Mouse (Mus musculus) hindlimb bud, embryonic 11.5 days (tissue): ENCODE results near the gene Eif4e2.

Experiments used
- DNase-seq: peaks from one replicate; pipeline ENCODE4 v3.0.0-alpha.2; 2012; ENCODE audit warnings: low read depth, low spot score; ENCODE audit errors: extremely low spot score

The Eif4e2 gene

DNA sequence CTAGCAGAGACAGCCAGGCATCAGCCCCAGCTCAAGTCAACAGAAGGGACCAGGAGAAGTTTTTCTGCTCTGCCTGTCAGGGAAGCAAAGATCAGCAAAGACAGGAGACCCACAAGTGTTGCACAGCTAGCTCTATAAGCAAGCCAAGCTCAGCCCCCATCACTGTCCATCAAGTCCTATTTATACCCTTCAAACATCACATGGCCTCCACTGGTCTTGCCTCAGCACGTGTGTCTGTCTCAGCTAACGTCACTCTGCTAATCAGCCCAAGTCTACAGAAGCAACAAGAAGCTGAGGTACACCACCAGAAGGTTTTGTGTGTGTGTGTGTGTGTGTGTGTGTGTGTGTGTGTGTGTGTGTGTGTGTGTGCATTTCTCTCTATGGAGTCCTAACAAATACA, 12.9 kb upstream of the Eif4e2 start:
- no peak for DNase-seq

- no peak for DNase-seq
These were observed 11.9 kb upstream of the Eif4e2 start for GRCm38 (mm10) chr1:87201848-87202247.

- no peak for DNase-seq
These were observed 9.9 kb upstream of the Eif4e2 start for GRCm38 (mm10) chr1:87203779-87204178.

DNA sequence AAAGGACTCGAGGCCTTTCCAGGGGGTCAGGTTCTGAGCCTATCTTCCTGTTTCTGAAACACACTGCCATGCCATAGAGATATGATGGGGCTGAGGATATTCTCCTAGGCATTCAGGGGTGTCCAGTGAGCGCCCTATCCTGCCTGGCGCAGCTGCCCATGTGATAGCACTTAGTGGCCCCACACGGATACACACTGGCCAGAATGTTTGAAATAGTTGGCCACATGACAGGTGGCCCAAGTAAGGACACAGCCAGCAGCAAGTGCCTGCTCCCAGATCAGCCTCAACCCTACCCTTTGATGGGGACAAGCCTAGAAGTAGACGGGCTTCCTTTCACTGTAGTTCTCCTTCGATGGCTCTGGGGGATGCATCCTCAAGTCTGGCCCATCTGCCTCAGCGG, 9.2 kb upstream of the Eif4e2 start, which contains the start of gene Chrng:
Gene Chrng, plus strand, starts transcription at position 193 of the 400 bp plus-strand sequence.
- DNase-seq = no peak

DNA sequence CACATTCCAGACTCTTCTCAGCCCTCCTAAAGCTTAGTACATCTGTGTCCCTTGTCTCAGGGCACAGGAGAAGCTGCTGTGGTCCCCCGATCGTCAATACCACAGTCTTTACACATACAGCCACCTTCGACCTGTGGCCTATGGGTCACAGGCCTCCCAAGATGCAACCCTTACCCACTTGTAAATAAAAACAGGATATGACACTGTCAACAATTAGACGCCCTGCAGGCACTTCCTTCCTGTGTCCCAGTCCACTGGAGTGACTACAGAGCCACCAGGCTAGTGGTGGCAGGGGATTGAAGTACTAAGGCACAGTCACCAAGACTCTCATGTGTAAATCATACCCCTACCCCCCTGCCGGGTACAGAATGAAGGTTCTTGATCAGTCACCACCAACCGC, 8.7 kb upstream of the Eif4e2 start:
- DNase-seq = no peak

GRCm38 (mm10) chr1:87205502-87205901, 8.2 kb upstream of the Eif4e2 start:
- no peak for DNase-seq

DNA sequence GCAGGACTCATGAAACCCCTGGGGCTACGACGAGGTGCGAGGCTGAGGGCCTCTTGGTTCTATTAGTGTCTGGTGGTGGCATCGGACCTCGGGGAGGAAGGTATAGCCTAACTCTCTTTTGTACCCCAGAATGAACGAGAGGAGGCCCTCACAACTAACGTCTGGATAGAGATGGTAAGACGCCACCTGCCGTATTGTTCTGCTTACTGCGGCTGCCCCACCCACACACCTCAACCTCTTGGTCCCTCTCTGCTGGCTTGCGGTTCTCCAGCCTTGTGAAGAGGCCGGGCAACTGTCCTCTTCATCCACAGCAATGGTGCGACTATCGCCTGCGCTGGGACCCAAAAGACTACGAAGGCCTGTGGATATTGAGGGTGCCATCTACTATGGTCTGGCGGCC, 7.4 kb upstream of the Eif4e2 start:
- no peak for DNase-seq

DNA sequence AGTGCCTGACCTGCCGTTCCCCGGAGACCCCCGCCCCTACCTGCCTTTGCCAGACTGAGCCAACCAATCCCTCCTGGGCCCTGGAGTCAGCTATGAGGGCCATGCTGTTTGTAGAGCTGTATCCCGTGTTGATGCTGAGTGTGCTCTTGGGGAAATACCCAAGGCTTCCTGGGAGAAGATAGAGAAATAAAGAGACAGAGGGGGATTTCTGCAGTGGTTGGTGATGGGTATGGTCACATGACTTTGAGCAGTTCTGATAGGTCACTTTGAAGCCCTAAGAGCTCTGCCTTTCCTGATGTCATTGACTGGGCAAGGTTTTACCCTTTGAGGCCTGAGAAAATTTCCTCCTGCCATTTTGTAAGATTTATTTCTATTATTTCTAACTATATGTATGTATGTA, 2.3 kb upstream of the Eif4e2 start:
- no peak for DNase-seq

- DNase-seq = no peak
These were observed 1.0 kb downstream of the Eif4e2 start for GRCm38 (mm10) chr1:87214748-87215147.

- DNase-seq = no peak
These were observed 4.2 kb downstream of the Eif4e2 start for GRCm38 (mm10) chr1:87217938-87218337.

GRCm38 (mm10) chr1:87225739-87226138, 12.0 kb downstream of the Eif4e2 start:
- no peak for DNase-seq

- DNase-seq = no peak
These were observed 12.9 kb downstream of the Eif4e2 start for GRCm38 (mm10) chr1:87226409-87227159.

- no peak for DNase-seq
These were observed 13.4 kb downstream of the Eif4e2 start for GRCm38 (mm10) chr1:87227160-87227550.

DNA sequence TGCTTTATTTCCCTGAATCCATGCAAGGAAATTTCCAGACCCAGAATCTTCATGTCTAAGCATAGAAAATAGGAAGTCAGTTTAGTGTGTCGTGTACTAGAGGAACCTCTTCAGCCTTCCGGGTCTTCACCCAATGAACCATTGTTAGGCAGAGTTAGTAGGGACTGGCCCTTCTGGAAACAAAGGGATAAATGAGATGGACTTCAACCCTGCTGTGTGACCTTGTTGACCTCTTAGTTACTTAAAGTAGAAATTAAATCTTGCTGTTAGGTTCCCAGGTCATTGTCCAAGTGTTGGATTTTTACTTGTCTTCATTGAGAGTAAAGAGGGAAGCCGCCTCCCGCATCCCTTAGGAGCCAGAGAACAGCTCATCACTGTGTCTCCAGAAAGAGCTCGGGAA, 16.9 kb downstream of the Eif4e2 start:
- DNase-seq = no peak

GRCm38 (mm10) chr1:87232197-87232596, 18.5 kb downstream of the Eif4e2 start:
- DNase-seq = no peak

- no peak for DNase-seq
These were observed 25.3 kb downstream of the Eif4e2 start for GRCm38 (mm10) chr1:87239056-87239455.

DNA sequence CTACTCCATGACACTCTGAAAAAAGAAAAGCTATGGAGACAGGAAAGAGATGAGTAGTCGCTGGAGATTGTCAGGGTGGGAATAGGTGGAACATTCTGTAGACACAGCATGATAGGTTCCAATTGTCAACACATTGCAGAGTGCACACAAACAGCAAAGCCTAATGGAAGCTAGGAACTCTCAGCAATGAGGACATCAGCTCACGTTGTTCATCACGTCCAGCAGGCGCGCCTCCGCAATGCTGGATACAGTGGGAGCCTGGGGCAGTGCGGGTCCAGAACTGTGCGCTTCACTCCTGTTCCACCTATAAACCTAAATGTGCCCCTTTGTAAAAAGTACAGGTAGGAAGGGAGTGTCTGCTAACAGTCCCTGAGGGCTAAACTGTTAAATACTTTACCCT, 29.3 kb downstream of the Eif4e2 start:
- no peak for DNase-seq

GRCm38 (mm10) chr1:87245430-87245829, 31.7 kb downstream of the Eif4e2 start:
- DNase-seq = no peak

DNA sequence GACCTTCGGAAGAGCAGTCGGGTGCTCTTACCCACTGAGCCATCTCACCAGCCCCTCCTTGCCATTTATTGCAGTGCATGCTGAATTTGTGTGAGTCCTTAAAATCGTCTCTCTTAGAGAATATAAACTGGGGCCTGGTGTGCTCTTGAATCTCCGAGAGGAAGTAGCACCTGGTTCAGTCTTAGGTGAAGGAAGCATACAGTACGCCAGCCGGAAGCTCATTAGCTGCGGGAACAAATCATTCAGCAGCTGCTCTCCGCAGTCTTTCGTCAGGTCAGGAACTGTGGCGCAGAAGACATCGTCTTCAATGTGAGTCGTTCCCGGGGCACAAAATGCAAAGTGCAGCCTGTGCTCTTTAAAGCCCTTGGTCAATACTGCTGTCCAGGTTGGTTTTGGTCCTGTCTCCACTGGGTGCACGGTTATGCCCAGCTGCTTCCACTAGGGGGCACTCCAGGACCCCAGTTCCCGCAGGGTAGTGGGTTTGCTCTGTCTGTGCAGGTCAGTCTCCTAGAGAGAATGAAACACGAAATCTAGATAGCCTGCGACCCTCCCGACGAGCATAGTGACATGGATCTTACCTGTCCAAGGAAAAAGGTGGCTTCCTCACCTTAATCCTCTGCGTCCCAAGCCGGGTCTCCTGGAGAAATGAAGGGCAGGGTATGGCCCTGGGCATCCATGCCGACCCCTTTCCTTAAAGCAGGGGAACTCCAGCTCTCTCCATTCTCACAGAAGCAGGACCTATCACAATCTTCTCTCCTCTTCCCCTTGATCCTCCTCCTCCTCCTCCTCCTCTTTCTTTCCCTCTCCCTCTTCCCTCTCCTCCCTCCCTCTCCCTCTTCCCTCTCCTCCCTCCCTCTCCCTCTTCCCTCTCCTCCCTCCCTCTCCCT, 32.5 kb downstream of the Eif4e2 start:
- no peak for DNase-seq

GRCm38 (mm10) chr1:87252040-87252609, 38.4 kb downstream of the Eif4e2 start:
- DNase-seq = no peak

DNA sequence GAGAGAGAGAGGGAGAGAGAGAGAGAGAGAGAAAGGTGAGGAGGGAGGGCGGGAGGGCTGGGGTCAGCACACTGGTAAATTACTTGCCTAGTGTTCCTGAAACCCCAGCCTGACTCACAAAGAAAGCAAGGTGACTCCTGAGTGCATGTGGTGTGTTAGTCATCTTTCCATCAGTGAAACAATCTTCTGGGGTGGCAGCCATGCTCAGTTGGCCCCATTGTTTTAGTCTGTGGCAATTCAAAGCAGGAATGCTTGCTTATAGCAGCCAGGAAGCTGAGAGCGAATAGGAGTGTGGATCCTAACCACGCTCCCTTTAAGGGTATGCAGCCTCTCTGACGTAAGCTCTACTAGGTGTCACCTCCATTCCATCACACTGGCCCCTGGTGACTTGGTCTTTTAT, 41.5 kb downstream of the Eif4e2 start:
- no peak for DNase-seq

- DNase-seq = no peak
These were observed 44.0 kb downstream of the Eif4e2 start for GRCm38 (mm10) chr1:87257691-87258090.
